Mouse (Mus musculus) T-cell, adult 66 days (primary cell): ENCODE measurements around the gene Rpl22. TPM values are rescaled to one million over a fixed set of nuclear protein-coding genes. Genes with fewer than 3 reads are reported as not detected.

Experiments
- total RNA-seq, 2 experiments: library from RNA; stranded (reverse); gene quantifications; 3 replicates in 1 of 2; 4 replicates in 1 of 2; pipeline ENCODE4 v1.2.4; 2023

Gene Rpl22
- 1,000 to 10,000 TPM; 1,056 to 1,070 TPM for total RNA-seq

DNA sequence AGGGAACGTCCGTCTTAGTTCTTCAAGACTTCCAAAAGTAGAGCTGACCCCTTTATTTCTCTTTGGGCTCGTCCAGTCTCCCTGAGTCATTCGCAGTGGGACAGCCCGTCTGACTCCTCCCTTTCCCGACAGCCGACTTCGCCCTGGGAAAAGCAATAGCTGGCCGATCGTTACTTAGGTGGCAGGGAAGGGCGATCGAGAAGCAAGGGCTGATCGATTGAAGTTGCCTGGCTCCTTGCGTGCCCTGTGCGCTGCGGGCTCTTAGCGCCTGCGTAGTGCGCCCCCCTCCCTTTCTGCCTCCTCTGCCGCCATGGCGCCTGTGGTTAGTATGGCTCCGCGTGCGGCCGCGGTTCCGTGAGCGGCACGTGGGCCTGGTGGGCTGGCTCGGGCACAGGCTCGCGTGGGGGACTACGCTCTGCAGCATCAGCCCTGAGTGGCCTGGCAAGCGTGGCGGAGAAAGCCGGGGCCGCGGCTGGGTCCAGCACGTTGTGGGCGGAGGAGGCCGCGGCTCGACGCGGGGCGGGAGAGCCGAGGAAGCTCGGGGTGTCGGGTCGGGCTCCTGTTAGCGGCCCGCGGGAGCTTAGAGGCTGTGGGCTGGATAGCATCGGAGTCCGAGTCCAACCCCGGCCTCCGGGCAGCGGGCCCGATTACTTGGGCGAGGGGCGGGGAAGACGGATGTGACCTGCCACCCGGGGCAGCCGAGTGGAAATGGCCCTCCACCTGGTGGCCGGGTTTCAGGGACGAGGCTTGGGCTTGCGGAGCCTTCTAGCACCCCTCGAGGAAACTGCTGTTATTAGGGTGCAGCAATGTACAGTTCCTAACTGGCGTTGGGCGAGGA, at the start of gene Rpl22:
Gene Rpl22 (plus strand): TSS at position 169 of the 838 bp plus-strand sequence.

DNA sequence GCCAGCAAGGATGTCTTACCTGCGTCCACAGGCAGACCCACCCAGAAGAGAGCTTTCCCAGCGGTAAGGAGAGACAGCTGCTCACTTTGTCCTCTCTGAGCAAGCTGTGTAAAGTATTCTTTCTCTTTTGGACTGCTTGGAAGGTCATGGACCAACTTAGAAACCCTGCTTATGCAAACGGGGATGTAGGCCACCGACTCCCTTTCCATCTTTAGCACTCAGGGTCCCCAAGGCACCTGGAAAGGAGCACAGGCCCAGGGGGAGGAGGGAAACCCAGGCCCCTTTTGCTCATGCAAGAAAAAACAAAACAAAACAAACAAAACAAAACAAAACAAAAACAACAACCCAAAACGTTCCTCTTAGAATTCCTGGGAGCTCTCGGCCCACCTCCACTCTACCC, 34.0 kb upstream of the Rpl22 start, which contains the start of gene Hes3:
Gene Hes3 (minus strand): TSS at position 101 of the 400 bp plus-strand sequence.

DNA sequence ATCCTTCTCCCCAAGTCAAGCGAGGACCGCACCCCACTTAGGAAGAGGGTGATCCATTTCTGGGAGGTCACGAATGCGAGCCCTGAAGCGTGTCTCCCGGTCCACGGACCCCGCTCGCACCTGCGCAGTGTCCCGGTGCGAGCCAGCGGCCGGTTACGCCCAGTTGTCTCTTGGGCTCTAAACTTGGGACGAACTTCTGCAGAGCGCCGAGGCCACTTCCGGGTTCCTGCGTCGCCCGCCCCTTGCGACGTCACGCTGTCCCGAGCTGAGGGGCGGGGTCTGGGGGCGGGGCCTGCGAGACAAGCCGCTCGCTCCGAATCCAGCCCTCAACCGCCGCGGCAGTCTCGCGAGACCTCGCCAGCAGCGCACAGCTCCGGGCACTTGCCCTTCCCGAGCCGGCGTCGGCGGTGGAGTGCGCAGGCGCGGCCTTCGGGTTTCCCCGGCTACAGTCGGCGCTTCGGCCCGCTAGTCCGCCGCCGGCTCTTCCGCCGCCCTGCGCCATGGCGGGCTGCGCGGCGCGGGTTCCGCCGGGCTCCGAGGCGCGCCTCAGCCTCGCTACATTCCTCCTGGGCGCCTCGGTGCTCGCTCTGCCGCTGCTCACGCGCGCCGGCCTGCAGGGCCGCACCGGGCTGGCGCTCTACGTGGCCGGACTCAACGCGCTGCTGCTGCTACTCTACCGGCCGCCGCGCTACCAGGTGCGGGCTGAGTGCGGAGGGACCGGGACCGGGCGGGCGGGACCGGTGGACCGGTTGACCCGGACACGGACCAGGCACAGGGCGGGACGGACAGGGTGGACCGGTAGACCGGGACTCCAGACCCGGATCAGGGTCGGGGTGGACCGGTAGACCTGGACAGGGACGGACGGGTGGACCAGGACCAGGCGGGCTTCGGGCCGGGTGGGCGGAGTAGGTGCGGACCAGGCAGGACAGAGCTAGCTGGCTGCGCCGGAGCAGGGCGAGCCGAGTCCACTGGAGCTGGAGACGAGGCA, 28.4 kb upstream of the Rpl22 start, which contains the start of gene Icmt:
Gene Icmt (plus strand): TSS at position 354 of the 988 bp plus-strand sequence.

DNA sequence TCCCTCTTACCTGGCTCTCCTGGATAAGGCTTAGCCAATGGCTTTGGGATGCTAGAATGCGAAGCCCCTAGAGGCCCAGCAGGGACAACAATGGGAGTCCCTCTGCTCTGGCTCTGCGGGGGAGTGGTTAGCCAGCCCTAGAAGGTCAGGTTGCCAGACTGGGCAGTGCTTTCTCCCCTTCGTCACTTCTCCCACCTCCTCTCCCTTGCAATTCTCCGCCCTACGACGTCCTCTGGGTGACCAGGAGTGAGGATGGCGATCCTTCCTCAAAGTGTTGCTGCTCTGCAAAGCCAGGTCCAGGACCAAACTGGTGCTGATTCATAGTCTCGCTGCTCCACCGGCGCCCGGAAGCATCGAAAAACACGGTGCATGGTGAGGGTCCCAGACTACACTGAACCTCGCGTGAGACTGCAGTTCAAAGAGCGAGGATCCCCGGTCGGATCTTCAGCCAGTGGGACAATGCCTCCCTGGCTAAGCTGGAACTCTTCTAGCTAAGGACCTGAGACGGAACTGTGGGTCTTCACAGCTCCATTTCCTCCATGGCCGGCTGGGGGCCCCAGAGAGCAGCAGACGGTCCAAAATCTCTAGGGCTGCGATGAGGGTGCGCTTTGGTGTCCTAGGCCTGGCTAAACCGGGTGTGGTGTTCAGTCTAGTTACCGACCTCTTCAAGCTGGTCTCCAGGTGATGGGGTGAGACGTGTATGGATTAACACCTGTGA, 6.9 kb upstream of the Rpl22 start, which contains the start of gene Rnf207:
Gene Rnf207 (minus strand): TSS at position 477 of the 718 bp plus-strand sequence.

DNA sequence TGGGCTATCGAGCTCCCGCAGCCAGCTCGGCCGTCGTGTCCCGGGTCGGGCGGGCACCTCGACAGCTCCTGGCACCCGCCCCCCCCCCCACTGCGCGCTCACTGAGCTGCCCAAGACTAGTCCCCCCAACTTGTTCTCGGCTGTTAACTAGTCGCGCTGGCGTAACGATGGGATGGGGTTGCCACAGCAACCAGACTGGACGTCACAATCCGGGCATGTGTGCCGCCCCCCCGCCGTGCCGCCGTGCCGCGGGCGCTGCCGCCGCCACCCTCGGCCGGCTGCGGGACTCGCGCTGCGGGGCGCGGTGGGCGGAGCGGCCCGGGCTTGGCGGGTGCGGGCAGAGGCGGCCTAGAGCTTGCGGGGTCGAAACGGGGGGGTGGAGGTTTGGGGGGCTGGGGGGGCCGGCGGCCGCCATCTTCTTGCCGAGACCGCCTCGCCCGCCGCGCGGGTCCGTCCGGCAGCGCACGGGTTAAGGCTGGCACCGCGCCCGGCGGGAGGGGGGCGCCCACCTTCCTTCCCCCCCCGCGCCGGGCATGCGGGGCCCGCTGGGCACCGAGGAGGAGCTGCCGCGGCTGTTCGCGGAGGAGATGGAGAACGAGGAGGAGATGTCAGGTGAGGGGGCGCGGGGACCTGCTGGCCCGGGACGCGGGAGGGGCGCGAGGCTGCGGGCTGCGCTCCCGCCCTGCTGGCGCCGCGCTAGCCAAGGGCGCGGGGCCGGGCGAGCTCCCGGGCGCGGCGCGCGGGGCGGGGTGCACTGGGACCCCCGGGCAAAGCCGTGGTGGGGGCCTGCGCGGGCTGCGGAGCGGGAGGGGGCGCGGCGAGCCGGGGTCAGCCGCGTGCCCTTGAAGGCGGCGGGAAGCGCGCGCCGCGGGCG, 13.1 kb downstream of the Rpl22 start, which contains the start of gene Chd5:
Gene Chd5 (plus strand): TSS at position 233 of the 874 bp plus-strand sequence.

Other genes starting within 250 kb of the Rpl22 start
- 10 to 100 TPM; 25.5 to 32.1 TPM for gene Tnfrsf25, start 209.8 kb upstream of the Rpl22 start, total RNA-seq
- 1 to 10 TPM; 1.8 to 2.3 TPM for gene Espn, start 173.4 kb upstream of the Rpl22 start, total RNA-seq
- gene Hes2, start 166.9 kb upstream of the Rpl22 start, total RNA-seq = not detected
- 10 to 100 TPM; 14.4 to 24.5 TPM for gene Acot7, start 147.6 kb upstream of the Rpl22 start, total RNA-seq
- under 1 TPM; 0.59 to 0.84 TPM for gene Gpr153, start 51.5 kb upstream of the Rpl22 start, total RNA-seq
- not detected for gene Hes3, start 34.1 kb upstream of the Rpl22 start, total RNA-seq
- 10 to 100 TPM; 19.1 to 21.9 TPM for gene Icmt, start 28.5 kb upstream of the Rpl22 start, total RNA-seq
- not detected for gene Rnf207, start 6.7 kb upstream of the Rpl22 start, total RNA-seq
- gene Chd5, start 12.9 kb downstream of the Rpl22 start, total RNA-seq = under 1 TPM in 1 of 2 experiments, not detected in 1; 0.06 TPM
- gene Nphp4, start 151.0 kb downstream of the Rpl22 start, total RNA-seq = 1 to 10 TPM; 1.3 to 1.6 TPM
- 100 to 1,000 TPM; 235 to 259 TPM for gene Kcnab2, start 152.1 kb downstream of the Rpl22 start, total RNA-seq